Mouse (Mus musculus): Measurements from ENCODE around the gene Tiam1.

Tiam1 gene

DNA sequence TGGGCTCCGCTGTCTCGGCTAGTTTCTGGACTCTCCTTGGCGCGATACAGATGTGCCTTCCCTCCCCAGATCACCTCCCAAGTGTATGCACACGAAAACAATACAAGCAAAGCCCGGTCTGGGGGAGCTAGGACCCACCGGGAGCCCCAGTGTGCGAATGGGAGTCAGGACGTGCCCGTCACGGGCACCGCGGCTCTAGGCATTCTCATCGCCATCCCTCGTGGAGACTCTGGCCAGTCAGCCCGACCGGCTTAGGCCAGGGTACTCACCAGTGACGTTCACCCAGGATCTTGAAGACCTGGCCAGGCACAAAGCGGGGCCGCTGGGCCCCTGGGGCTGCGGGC, 181 bp downstream of the Tiam1 start:
- peak; percentile 28 for DNase-seq (ENCODE audit: low spot score)

GRCm38 (mm10) chr16:90142574-90143415, 774 bp downstream of the Tiam1 start:
- DNase-seq (ENCODE audit: low spot score) = no peak

GRCm38 (mm10) chr16:90142247-90142573, 1.4 kb downstream of the Tiam1 start:
- no peak for DNase-seq (ENCODE audit: low spot score)

- DNase-seq (ENCODE audit: low spot score) = no peak
Measured at GRCm38 (mm10) chr16:90141556-90141955, 2.0 kb downstream of the Tiam1 start.

GRCm38 (mm10) chr16:90140571-90140970, 3.0 kb downstream of the Tiam1 start:
- DNase-seq (ENCODE audit: low spot score) = no peak

DNA sequence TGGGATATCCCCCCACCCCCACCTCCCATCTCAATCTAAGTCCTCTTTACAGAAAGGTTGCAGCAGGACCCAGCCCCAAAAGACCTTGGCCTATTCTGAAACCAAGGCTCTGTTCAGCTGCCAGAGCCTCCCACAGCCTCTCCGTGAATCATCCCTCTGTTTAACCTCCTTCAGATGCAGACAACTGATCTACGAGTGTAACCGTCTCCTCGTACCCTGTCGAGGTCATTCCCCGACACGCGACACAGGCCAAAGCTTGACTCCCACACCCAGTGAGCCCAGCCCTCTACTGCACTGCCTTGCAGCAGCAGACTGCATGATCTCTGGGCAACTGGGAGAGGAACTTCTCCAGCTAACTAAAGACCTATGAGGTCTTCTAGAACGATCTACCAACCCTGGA, 3.9 kb downstream of the Tiam1 start:
- no peak for DNase-seq (ENCODE audit: low spot score)

- no peak for DNase-seq (ENCODE audit: low spot score)
Measured at GRCm38 (mm10) chr16:90138151-90138550, 5.4 kb downstream of the Tiam1 start.

- DNase-seq (ENCODE audit: low spot score) = no peak
Measured at GRCm38 (mm10) chr16:90137175-90137574, 6.4 kb downstream of the Tiam1 start.

GRCm38 (mm10) chr16:90135580-90135979, 8.0 kb downstream of the Tiam1 start:
- DNase-seq (ENCODE audit: low spot score) = no peak

DNA sequence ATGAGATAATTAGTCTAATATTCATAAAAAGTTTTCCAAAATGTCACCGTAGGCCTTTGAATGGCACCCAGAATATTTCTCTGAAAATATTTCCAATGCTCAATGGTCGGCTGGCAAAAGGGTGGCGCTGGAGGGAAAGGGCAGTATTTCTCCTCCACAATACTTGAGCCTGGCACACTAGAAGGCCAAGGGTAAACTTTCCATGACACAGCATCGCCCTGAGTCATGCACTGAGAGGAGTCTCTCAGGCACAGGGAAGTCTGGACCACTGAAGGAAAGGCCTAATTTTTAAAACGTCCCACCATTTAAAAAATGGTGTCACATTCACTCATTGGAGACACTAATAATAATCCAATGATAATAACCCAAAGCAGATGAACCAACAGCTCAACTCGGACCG, 9.2 kb downstream of the Tiam1 start:
- DNase-seq (ENCODE audit: low spot score) = no peak

GRCm38 (mm10) chr16:90132816-90133215, 10.8 kb downstream of the Tiam1 start:
- no peak for DNase-seq (ENCODE audit: low spot score)

DNA sequence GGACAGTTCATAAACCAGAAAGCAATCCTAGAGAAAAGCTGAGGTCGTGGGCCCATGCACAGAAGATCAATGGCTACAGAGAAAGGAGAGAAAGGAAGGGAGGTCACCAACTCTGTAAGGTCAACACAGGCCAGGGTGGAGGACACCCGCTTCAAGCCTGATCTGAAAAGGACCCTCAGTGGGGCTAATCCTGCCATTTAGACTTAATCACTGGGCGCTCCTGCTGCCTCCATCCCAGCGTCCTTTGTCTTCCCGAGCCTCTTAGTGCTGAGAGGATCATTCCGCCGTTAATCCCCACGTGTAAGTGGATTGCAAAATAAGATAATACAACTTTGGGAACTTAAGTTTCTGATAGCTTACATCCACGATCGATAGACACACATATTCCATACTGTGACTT, 11.2 kb downstream of the Tiam1 start:
- DNase-seq (ENCODE audit: low spot score) = no peak

DNA sequence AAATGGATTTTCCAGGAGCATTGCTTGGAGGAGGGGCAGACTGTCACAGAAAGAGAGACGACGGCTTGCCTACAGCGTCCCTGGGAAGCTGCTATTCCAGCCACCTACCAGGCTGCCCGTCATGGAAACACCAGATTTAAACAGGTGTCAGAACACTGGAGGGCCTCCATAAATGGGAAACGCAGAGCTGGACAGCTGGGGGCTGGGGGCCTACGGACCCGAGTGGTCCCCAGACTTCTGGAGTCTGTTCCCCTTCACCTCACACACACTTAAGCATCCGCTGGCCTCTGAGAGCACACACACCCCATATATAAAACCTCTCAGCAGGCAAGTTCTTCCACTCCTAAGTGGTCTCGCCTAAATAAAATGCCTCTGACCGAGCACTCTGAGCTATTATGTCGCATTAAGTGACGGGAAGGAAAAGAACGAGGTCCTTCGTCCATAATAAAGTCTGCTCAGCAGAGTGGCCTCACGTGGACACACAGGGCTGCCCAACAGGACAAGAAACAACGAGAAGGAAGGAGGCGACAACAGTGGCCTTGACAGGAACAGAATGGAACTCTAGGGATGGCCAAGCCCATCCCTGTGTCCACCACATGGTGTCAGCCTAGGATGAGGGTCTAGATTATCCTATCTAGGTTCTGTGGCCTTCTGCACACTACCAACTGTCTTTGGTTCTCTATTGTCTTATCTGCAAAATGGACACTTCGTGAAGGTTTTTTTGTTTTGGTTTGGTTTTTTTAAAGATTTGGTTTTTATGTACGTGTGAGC, 14.6 kb downstream of the Tiam1 start:
- DNase-seq (ENCODE audit: low spot score) = no peak

DNA sequence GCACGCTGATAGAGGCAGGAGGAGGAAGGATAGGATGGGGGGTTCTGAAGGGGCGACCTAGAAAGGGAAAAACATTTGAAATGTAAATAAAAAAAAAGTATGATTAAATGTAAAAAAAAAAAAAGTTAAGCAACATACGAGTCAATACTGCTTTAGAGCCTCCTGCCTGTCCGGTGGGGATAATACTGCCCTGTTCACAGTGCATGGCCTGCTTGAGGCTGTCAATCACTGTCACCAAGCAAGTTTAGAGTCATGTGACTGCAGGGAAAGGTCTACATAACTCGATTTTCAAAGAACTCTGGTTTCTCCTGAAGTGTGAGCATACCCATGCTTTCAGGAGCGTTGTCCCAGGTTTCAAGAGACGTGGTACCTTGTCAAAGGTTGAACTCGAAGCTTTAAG, 15.2 kb downstream of the Tiam1 start:
- no peak for DNase-seq (ENCODE audit: low spot score)

GRCm38 (mm10) chr16:90125318-90126314, 18.0 kb downstream of the Tiam1 start:
- no peak for DNase-seq (ENCODE audit: low spot score)

GRCm38 (mm10) chr16:90123091-90123490, 20.5 kb downstream of the Tiam1 start:
- DNase-seq (ENCODE audit: low spot score) = no peak

DNA sequence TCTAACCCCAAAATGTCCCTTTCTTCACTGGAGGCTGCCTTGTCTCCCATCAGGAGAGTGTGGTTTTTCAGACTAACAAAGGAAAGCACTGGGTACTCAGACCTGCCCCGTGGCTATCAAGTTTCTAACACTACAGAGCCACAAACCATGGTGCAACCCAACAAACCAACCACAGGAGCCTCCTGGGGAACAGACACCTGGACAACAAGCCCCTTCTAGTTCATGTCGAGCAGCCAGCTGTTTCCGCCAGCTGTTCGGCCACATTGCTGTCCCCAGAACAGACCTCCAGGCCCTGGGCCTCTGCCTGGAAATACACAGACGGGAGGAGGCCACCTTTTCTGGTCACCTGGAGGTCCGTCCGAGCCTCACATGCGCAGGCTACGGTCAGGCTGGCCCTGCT, 21.1 kb downstream of the Tiam1 start:
- no peak for DNase-seq (ENCODE audit: low spot score)

- DNase-seq (ENCODE audit: low spot score) = no peak
Measured at GRCm38 (mm10) chr16:90121799-90122198, 21.8 kb downstream of the Tiam1 start.

DNA sequence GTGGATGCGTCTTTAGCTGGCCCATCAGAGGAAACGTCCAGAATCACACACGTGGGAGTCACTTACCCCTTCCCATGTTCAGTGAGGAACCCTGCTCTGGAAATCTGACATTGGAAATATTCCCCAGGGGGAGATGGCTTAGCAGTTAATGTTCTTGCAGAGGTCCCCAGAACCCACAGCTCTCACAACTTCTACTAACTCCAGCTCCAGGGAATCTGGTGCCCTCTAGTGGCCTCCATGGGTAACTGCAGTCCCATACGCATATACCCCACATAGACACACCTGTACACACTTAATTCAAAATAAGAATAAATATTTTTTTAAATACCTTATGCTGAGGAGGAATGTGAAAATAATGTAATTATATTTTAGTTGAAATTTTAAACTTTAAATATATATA, 23.6 kb downstream of the Tiam1 start:
- no peak for DNase-seq (ENCODE audit: low spot score)

DNA sequence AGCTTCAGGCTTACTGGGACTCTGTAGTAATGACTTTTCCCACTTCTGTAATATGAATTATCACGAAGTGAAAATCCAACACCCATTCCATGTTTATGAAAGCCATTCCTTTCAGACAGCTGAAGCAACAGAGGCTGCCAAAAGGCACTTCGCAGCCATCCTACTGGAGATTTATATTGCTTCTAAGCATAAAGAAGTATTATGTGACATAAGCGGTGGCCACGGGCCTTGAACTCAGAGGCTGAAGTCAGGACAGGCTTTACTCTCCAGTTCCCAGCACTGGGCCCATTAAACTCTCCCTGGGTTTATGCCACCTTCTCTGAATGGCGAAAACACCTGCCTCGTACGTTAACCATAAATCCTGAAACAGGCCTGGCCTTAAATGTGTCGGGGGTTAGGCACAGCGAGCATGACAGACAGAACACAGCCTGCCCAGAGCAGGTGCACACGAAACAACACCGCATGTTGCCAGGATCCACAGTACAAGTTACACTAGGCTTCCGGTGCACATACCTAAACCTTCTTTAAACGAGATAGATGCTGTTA, 26.9 kb downstream of the Tiam1 start:
- DNase-seq (ENCODE audit: low spot score) = no peak

GRCm38 (mm10) chr16:90112577-90113155, 30.9 kb downstream of the Tiam1 start:
- DNase-seq (ENCODE audit: low spot score) = no peak

GRCm38 (mm10) chr16:90109500-90109899, 34.1 kb downstream of the Tiam1 start:
- no peak for DNase-seq (ENCODE audit: low spot score)

Measured in ovary, postnatal 14 days (tissue).